Mouse (Mus musculus): ENCODE results near the gene Skap2.
A peak's percentile ranks its signal among the peaks of the same experiment; 100 is the strongest.

Skap2 gene

GRCm38 (mm10) chr6:52005616-52005962 is 6.8 kb downstream of the Skap2 start:
- DNase-seq (ENCODE audit: low spot score): no peak

GRCm38 (mm10) chr6:52004995-52005394 is 7.4 kb downstream of the Skap2 start:
- peak; percentile 17 for DNase-seq (ENCODE audit: low spot score)

- DNase-seq (ENCODE audit: low spot score): peak; percentile 83
Observed at GRCm38 (mm10) chr6:52002676-52003075, 9.7 kb downstream of the Skap2 start.

GRCm38 (mm10) chr6:51999157-51999478 is 13.2 kb downstream of the Skap2 start:
- DNase-seq (ENCODE audit: low spot score): no peak

GRCm38 (mm10) chr6:51998409-51999156 is 13.8 kb downstream of the Skap2 start:
- DNase-seq (ENCODE audit: low spot score): peak; percentile 69

- DNase-seq (ENCODE audit: low spot score): no peak
Observed at GRCm38 (mm10) chr6:51987999-51988398, 24.4 kb downstream of the Skap2 start.

GRCm38 (mm10) chr6:51977638-51978037 is 34.7 kb downstream of the Skap2 start:
- no peak for DNase-seq (ENCODE audit: low spot score)

GRCm38 (mm10) chr6:51975751-51976150 is 36.6 kb downstream of the Skap2 start:
- peak; percentile 73 for DNase-seq (ENCODE audit: low spot score)

GRCm38 (mm10) chr6:51958992-51959391 is 53.4 kb downstream of the Skap2 start:
- DNase-seq (ENCODE audit: low spot score): no peak

- DNase-seq (ENCODE audit: low spot score): no peak
Observed at GRCm38 (mm10) chr6:51956048-51956792, 56.1 kb downstream of the Skap2 start.

- no peak for DNase-seq (ENCODE audit: low spot score)
Observed at GRCm38 (mm10) chr6:51947661-51948060, 64.7 kb downstream of the Skap2 start.

GRCm38 (mm10) chr6:51944916-51945315 is 67.4 kb downstream of the Skap2 start:
- DNase-seq (ENCODE audit: low spot score): no peak

- no peak for DNase-seq (ENCODE audit: low spot score)
Observed at GRCm38 (mm10) chr6:51933998-51934397, 78.4 kb downstream of the Skap2 start.

- DNase-seq (ENCODE audit: low spot score): peak; percentile 9
Observed at GRCm38 (mm10) chr6:51933034-51933611, 79.2 kb downstream of the Skap2 start.

- no peak for DNase-seq (ENCODE audit: low spot score)
Observed at GRCm38 (mm10) chr6:51927101-51927500, 85.2 kb downstream of the Skap2 start.

- DNase-seq (ENCODE audit: low spot score): no peak
Observed at GRCm38 (mm10) chr6:51921831-51922230, 90.5 kb downstream of the Skap2 start.

- DNase-seq (ENCODE audit: low spot score): no peak
Observed at GRCm38 (mm10) chr6:51908495-51908894, 103.9 kb downstream of the Skap2 start.

GRCm38 (mm10) chr6:51905659-51906058 is 106.7 kb downstream of the Skap2 start:
- DNase-seq (ENCODE audit: low spot score): no peak

- no peak for DNase-seq (ENCODE audit: low spot score)
Observed at GRCm38 (mm10) chr6:51901544-51901943, 110.8 kb downstream of the Skap2 start.

GRCm38 (mm10) chr6:51898318-51898994 is 113.9 kb downstream of the Skap2 start:
- DNase-seq (ENCODE audit: low spot score): no peak

- DNase-seq (ENCODE audit: low spot score): no peak
Observed at GRCm38 (mm10) chr6:51895753-51896152, 116.6 kb downstream of the Skap2 start.

GRCm38 (mm10) chr6:51894717-51895116 is 117.6 kb downstream of the Skap2 start:
- no peak for DNase-seq (ENCODE audit: low spot score)

GRCm38 (mm10) chr6:51890356-51890755 is 122.0 kb downstream of the Skap2 start:
- no peak for DNase-seq (ENCODE audit: low spot score)
